Mouse (Mus musculus): ENCODE data around the gene Dirc2.
A peak's percentile ranks its signal among the peaks of the same experiment; 100 is the strongest.

The Dirc2 gene

DNA sequence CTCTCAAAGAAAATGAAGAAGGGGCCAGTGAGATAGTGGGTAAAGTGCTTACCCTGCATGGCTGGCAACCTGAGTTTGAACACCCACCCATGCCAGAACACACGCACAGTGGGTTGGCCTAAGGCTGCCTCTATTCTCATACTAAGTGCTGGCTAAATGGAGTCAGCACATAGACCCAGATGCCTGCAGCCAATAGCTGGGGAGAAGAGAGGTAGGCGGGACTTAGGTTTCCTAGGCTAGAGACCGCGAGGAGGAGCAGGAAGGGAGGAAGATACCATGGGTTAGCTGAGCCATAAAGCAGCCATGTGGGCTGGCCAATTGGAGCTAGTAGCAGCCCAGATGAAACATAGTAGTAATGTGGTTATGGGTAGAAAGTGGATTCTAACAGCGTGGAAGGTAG, 3.4 kb upstream of the Dirc2 start:
- DNase-seq (ENCODE audit: low read depth) = no peak

- DNase-seq (ENCODE audit: low read depth) = no peak
These were observed 2.5 kb upstream of the Dirc2 start for GRCm38 (mm10) chr16:35771606-35772005.

GRCm38 (mm10) chr16:35771141-35771540, 2.0 kb upstream of the Dirc2 start:
- no peak for DNase-seq (ENCODE audit: low read depth)

- peak; percentile 93 for DNase-seq (ENCODE audit: low read depth)
These were observed 912 bp upstream of the Dirc2 start, which contains the start of gene Hspbap1 for GRCm38 (mm10) chr16:35769878-35770657. Gene Hspbap1 (plus strand): TSS chr16:35770375.

GRCm38 (mm10) chr16:35768469-35768784, 729 bp downstream of the Dirc2 start:
- no peak for DNase-seq (ENCODE audit: low read depth)

GRCm38 (mm10) chr16:35766366-35766765, 2.8 kb downstream of the Dirc2 start:
- DNase-seq (ENCODE audit: low read depth) = no peak

GRCm38 (mm10) chr16:35765449-35765848, 3.7 kb downstream of the Dirc2 start:
- DNase-seq (ENCODE audit: low read depth) = no peak

GRCm38 (mm10) chr16:35764941-35765340, 4.2 kb downstream of the Dirc2 start:
- no peak for DNase-seq (ENCODE audit: low read depth)

- DNase-seq (ENCODE audit: low read depth) = no peak
These were observed 5.4 kb downstream of the Dirc2 start for GRCm38 (mm10) chr16:35763590-35764296.

- no peak for DNase-seq (ENCODE audit: low read depth)
These were observed 9.8 kb downstream of the Dirc2 start for GRCm38 (mm10) chr16:35759401-35759800.

DNA sequence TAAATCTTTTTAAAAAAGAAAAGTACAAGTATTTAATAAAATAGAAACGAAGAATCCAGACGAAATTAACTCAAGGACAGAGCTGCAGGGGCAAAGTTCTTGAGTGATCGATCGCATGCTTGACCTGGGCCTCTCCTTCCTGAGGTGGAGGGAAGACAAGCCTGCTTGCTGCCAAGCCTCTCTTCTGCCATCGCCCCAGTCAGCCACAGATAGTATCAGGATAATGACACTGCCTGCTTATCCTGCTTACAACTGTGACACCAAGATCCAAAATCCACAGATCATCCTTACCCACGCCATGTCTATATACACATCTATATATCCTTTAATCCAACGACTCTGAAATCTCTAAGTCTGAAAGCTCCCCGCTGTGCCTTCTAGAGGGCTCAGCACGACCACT, 12.5 kb downstream of the Dirc2 start:
- no peak for DNase-seq (ENCODE audit: low read depth)

GRCm38 (mm10) chr16:35755502-35756334, 13.4 kb downstream of the Dirc2 start:
- no peak for DNase-seq (ENCODE audit: low read depth)

GRCm38 (mm10) chr16:35753926-35754325, 15.2 kb downstream of the Dirc2 start:
- DNase-seq (ENCODE audit: low read depth) = no peak

DNA sequence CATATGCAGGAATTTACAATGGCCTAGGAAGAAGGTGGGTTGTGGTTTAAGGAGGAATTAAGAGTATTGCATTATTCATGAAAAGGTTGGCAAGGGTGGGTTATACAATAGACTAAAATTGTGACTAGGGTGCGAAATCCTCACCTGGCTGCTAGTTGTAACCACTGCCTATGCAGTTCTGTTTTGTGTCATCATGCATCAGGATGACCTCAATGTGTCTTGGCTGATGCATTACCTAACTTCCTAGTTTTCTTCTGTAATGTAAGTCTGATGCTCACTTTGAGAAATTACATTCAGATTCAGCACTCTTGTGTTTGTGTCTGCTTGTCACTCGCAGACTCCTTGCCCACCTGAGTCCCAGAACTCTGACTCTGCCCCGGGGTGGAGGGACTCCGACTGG, 17.3 kb downstream of the Dirc2 start:
- DNase-seq (ENCODE audit: low read depth) = no peak

- no peak for DNase-seq (ENCODE audit: low read depth)
These were observed 19.8 kb downstream of the Dirc2 start for GRCm38 (mm10) chr16:35749385-35749784.

DNA sequence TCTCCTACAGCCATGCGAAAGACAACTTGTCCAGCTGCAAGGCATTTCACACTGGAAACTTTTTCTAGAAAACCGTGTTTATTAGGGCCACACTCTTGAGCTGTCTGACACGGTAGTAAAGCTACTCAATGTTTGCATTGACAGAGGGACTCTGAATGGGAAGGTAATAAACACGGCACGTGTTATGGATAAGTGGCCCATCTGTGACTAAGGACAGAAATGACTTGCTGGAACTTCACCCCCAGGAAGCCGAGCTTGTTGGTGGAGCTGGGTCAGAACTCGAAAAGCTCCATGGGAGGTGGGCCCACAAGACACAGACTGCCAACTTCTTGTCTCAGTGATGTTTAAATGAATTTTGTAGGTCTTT, 20.9 kb downstream of the Dirc2 start:
- no peak for DNase-seq (ENCODE audit: low read depth)

- no peak for DNase-seq (ENCODE audit: low read depth)
These were observed 21.5 kb downstream of the Dirc2 start for GRCm38 (mm10) chr16:35747417-35748236.

GRCm38 (mm10) chr16:35742251-35742937, 26.8 kb downstream of the Dirc2 start:
- DNase-seq (ENCODE audit: low read depth) = peak; percentile 11

DNA sequence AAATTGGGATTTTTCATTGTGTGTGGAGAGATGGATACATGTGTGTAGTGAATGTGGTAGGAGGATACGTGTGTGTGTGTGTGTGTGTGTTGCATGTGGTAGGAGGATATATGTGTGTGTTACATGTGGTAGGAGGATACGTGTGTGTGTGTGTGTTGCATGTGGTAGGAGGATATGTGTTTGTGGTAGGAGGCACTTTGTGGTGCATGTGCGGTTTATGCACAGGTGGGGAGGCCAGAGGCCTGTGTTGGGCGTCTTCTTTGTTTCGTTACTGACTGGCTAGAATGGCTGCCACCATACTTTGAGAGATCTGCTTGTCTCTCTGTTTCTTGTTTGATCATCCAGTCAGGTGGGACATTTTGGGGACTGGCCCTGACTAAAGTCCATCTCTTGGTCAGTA, 27.5 kb downstream of the Dirc2 start:
- no peak for DNase-seq (ENCODE audit: low read depth)

DNA sequence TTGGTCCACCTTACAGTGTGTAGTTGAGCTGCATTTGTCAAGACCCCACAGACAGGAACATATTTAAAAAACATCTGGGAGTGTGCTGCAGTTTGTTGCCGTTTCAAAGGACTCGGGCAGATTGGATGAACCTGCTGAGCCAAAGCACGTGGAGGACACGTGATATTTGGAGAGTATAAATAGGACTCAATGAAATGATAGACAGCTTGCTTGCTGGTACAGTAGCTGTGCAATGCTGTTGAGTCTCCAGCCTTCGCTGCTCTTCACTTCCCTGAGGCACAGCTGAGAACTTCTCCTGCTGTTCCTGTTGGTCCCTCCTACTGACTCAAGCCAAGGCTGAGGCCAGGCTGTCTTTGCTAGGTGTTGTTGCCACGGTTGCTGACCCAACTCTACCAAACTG, 28.2 kb downstream of the Dirc2 start:
- DNase-seq (ENCODE audit: low read depth) = no peak

GRCm38 (mm10) chr16:35740357-35740756, 28.8 kb downstream of the Dirc2 start:
- DNase-seq (ENCODE audit: low read depth) = no peak
